Mouse (Mus musculus) CD4-positive, CD25-positive, alpha-beta regulatory T cell, adult 4 months (primary cell): Measurements from ENCODE around the gene Olfm4. TPM values are rescaled to one million over a fixed set of nuclear protein-coding genes. Genes with fewer than 3 reads are reported as not detected.

Experiments used
- ATAC-seq: one replicate; pipeline ENCODE4 v1.8.0; 2017
- polyA plus RNA-seq, 2 experiments: library from polyadenylated mRNA; unstranded; fragments of 100-300 nt; shearing (Covaris generic); gene quantifications; one replicate each; pipeline ENCODE4 v1.2.1; 2017

Olfm4 gene
- polyA plus RNA-seq = not detected

DNA sequence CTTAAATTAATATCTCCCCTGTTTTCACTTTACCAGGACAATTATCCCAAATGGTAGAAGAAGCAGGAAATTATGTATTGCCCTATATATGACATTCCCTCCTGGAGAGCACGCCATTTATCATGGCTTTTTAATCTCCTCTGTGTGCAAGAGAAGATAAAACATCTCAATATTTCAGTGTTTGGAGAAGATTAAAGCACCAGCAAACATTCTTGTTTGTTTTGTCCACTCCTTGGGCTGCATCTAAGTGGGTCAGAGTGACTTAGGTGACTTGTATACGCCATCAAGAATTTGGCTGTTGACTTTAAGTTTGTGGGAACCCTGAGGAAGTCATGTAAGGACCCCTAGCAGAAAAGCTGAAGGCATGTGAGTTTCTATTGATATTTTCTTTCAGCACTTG, at the start of gene Olfm4:
Gene Olfm4, plus strand, starts transcription at position 301 of the 400 bp plus-strand sequence.
- no peak for ATAC-seq

DNA sequence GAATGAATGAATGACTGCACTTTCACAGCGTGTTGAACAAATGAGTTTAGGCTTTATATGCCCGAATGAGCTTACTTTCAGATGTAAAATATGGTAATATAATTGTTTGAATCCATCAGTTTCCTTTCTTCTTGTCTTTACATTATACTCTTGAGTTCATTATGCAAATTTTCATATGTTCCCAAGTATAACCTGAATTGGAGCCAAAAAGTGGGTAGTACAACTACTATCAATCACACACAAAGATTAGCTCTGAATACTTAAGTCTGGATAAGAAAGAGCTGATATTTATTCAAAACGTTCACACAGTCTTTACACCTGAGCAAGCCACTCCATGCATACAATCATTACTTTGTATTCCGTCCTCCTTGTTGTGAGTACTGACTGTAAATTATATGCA, 49.5 kb upstream of the Olfm4 start:
- ATAC-seq = no peak

DNA sequence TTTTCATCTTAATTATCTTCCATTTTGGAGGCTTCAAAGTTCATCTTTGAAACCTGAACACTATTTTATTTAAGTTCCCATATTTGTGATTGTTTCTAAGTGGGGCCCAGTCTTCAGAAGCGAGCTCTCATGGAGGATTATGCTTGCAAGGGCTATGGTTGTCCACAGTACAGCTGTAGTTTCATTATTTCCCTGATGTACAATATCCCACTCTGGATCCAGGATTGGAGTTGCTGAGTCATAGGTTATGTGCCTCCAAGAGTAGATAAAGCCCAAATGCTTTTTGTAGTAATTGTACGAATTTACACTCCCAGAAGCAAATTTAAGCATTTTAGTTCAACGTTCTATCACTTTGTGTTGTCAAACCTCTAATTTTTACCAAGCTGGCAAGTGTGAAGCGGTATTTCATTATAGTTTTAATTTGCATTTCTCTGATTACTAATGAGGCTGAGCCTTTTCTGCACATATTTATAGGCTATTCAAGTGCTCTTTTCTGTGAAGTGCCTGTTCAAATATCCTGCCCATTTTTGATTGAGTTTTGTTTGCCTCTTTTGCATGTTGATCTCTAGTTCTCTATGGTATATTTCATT, 46.9 kb upstream of the Olfm4 start:
- ATAC-seq = no peak

- no peak for ATAC-seq
Measured at GRCm38 (mm10) chr14:79945876-79946275, 38.0 kb upstream of the Olfm4 start.

- no peak for ATAC-seq
Measured at GRCm38 (mm10) chr14:79955678-79956077, 28.2 kb upstream of the Olfm4 start.

- no peak for ATAC-seq
Measured at GRCm38 (mm10) chr14:79957789-79958487, 25.9 kb upstream of the Olfm4 start.

- no peak for ATAC-seq
Measured at GRCm38 (mm10) chr14:79961187-79961586, 22.7 kb upstream of the Olfm4 start.

DNA sequence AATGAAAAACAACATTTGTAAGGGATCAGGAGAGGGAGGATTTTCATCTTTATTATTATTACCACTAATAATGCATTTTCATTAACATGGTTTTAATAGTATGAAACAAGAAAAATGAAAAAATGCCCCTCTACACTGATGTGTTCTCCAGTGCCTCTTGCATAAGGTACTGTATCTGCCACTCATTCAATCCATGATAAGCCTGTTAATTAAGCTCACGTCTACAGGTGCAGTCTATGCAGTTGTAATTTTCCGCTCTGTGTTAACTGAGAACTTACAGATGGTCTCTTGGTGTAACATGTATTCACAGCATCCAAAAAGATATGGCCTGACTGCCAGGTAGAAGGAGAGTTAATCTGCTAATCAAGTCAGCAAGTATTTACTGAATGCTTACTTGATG, 22.3 kb upstream of the Olfm4 start:
- ATAC-seq = no peak

GRCm38 (mm10) chr14:79970165-79970564, 13.7 kb upstream of the Olfm4 start:
- ATAC-seq = no peak

GRCm38 (mm10) chr14:79970928-79971738, 12.7 kb upstream of the Olfm4 start:
- no peak for ATAC-seq

GRCm38 (mm10) chr14:79981437-79981836, 2.4 kb upstream of the Olfm4 start:
- no peak for ATAC-seq

- no peak for ATAC-seq
Measured at GRCm38 (mm10) chr14:79985137-79985670, 1.3 kb downstream of the Olfm4 start.

DNA sequence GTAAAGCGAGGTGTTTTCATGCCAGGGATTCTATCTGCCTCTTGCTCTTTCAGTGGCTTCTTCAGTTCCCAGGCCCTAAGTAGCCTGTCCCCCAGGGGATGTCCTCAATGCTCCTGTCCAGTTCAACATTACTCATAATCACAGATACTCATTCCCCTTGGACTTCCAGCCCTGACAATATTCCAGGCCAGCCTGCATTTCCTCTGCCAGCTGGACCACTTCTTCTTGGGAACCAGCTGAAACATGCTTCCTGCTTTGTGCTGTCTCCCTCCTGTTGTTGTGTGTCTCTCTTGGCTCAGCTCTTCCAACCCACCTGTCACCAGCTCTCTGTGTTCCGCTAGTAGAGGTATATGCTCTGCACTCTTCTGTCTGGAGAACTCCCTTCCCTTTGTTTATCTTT, 1.8 kb downstream of the Olfm4 start:
- ATAC-seq = no peak

GRCm38 (mm10) chr14:79986831-79987230, 3.0 kb downstream of the Olfm4 start:
- no peak for ATAC-seq

- no peak for ATAC-seq
Measured at GRCm38 (mm10) chr14:79989785-79990184, 5.9 kb downstream of the Olfm4 start.

- ATAC-seq = no peak
Measured at GRCm38 (mm10) chr14:79990547-79990946, 6.7 kb downstream of the Olfm4 start.

GRCm38 (mm10) chr14:79997534-79997933, 13.7 kb downstream of the Olfm4 start:
- ATAC-seq = no peak

DNA sequence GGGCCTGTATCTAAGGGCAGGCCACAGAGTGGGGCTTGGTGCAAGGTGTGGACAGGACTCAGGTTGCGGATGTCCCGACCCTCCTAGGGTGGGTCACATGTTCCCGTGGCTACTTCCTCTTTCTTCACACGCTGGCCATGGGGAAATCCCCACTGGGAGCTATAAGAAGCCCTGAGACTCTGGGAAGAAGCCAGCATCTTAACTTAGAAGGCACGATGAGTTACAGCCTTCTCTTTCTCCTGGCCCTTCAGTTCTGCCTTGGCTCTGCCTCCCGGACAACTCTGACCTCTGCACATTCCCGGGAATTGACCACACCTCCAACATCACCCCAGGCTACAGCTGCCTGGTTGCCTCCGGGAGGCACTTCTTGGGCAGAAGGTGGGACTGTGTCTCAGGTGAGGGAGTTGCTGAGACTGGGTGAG, 16.2 kb downstream of the Olfm4 start:
- ATAC-seq = no peak

- ATAC-seq = no peak
Measured at GRCm38 (mm10) chr14:80007686-80008085, 23.8 kb downstream of the Olfm4 start.

- no peak for ATAC-seq
Measured at GRCm38 (mm10) chr14:80010426-80010825, 26.5 kb downstream of the Olfm4 start.

GRCm38 (mm10) chr14:80014966-80015365, 31.1 kb downstream of the Olfm4 start:
- ATAC-seq = no peak

GRCm38 (mm10) chr14:80016112-80016511, 32.2 kb downstream of the Olfm4 start:
- ATAC-seq = no peak

GRCm38 (mm10) chr14:80026078-80026477, 42.2 kb downstream of the Olfm4 start:
- no peak for ATAC-seq
